Mouse (Mus musculus): ENCODE measurements at regions not wholly inside any gene's neighbourhood (a gene's known extent, or its start where the extent isn't known, plus 50 kb on each side); places are given as distances from the start of the nearest gene placed in this dataset.

DNA sequence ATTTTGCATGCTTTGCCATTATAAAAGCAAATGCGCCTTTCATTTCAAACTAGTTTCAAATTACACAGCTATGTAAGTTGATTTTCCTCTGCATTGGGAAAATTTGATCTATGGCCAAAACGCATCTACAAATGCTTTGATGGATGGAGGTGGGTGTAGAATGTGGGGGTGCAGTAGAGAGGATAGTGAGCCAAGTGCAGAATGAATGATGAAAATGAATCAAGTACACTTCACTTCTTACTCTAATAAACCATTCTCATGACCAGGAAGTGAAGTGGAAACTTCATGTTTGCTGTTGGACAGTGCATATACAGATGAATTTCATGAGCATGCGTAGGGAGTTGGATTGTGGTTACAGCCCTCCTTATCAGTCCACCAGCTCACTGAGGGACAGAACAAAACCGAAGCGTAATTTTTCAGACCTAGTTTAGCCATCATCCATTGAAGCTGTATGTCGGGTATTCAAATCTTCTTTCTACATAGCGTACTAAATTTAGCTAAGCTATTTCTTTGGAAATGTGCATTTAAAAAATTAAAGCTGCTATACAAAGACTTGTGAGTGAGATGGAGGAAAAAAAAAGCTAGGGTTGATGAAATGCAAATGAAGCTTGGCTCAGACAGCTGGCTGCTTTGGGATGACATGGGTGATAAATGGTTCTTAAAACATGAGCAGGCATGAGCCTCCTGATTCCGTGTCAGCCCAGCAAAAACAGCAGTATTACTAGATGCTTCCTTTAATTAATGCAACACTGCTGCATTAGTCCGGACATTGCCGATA, 627.1 kb downstream of the Robo2 start:
- Histone ChIP-seq H3K27me3 (ENCODE audit: control insufficient read depth in 1 of 2, insufficient read depth in 2 of 2, low read length in 2 of 2) (no peaks in the 10 kb centered on the region), H3K9me3 (replicated peaks; ENCODE audit: insufficient read depth, low read length) (no peaks in the 10 kb centered on the region), H3K9ac (ENCODE audit: control insufficient read depth, low read depth, low read length, poor library complexity, severe bottlenecking) (no peak overlapping the region), H3K79me2 (ENCODE audit: control insufficient read depth, insufficient read depth, low read length, poor library complexity) (no peaks in the 10 kb centered on the region), H3K4me1 (ENCODE audit: control insufficient read depth in 1 of 2, insufficient read depth in 2 of 2, low read length in 2 of 2) (no peaks in the 10 kb centered on the region), H3K4me3 (ENCODE audit: control insufficient read depth in 1 of 2, insufficient read depth in 1 of 2, low read depth in 2 of 2, low read length in 2 of 2) (no peak overlapping the region), H3K27ac (ENCODE audit: control insufficient read depth, low read depth, low read length) (no peak overlapping the region), H3K36me3 (ENCODE audit: control insufficient read depth in 1 of 2, insufficient read depth in 2 of 2, low read length in 2 of 2) (no peaks in the 10 kb centered on the region)
- no peak for TF ChIP-seq SMC3 (IDR thresholded peaks at IDR 0.05; ENCODE audit: low read depth, low read length)
- TF ChIP-seq CHD1 (IDR thresholded peaks at IDR 0.05; ENCODE audit: low read depth, low read length): no peak
- no peak for TF ChIP-seq NELFE (IDR thresholded peaks at IDR 0.05; ENCODE audit: low read depth, low read length)
- no peak for TF ChIP-seq TCF12 (IDR thresholded peaks at IDR 0.05; ENCODE audit: low read depth, low read length)
- DNase-seq (ENCODE audit: low read depth, low spot score): no peak

DNA sequence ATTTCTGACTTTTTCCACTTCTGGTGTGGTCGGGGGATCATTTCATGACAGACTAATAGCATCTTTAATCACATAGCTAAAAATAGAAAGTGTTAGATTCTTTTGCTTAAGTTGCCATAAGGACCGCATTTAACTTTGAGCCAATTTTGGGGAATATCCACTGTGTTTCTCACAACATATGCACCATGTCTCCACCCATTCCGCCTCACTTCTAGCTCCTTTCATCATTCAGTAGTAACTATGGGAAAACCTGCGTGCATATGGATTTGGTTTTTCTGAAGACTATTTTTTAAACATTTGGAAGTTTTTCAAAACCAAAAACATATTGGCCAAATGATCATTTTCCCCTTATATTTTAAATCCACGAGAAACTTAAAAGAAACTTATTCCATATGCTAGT, 639.2 kb downstream of the Robo2 start:
- H3K27ac ChIP-seq (ENCODE audit: control insufficient read depth, low read depth, low read length): no peak overlapping the region
- TF ChIP-seq MYC (IDR thresholded peaks at IDR 0.05; ENCODE audit: low read depth, low read length) (no peak), ZMIZ1 (IDR thresholded peaks at IDR 0.05; ENCODE audit: low read depth, low read length) (no peak), KAT2A (conservative IDR thresholded peaks at IDR 0.05; ENCODE audit: low read depth, low read length) (no peak), USF1 (IDR thresholded peaks at IDR 0.05; ENCODE audit: low read depth, low read length) (no peak), CHD2 (IDR thresholded peaks at IDR 0.05; ENCODE audit: low read length) (no peak), HCFC1 (IDR thresholded peaks at IDR 0.05; ENCODE audit: low read depth, low read length) (no peak), MAZ (IDR thresholded peaks at IDR 0.05; ENCODE audit: low read depth, low read length) (no peak), ELF1 (IDR thresholded peaks at IDR 0.05; ENCODE audit: low read depth, low read length) (no peak), E2F4 (IDR thresholded peaks at IDR 0.05; ENCODE audit: borderline replicate concordance, low read depth, low read length) (no peak), UBTF (IDR thresholded peaks at IDR 0.05; ENCODE audit: borderline replicate concordance, insufficient read depth, low read depth, low read length) (no peak), BHLHE40 (IDR thresholded peaks at IDR 0.05; ENCODE audit: borderline replicate concordance, low read depth, low read length) (no peak), JUND (IDR thresholded peaks at IDR 0.05; ENCODE audit: low read depth, low read length) (no peak), TAL1 (IDR thresholded peaks at IDR 0.05; ENCODE audit: low read length) (no peak), MXI1 (IDR thresholded peaks at IDR 0.05; ENCODE audit: low read depth, low read length) (no peak), TBP (IDR thresholded peaks at IDR 0.05; ENCODE audit: low read depth, low read length) (no peak), POLR2A (IDR thresholded peaks at IDR 0.05; ENCODE audit: control insufficient read depth in 1 of 2, insufficient read depth in 1 of 2, low read depth in 1 of 2, low read length in 2 of 2, poor library complexity in 1 of 2) (no peak)
- no peak overlapping the region for H3K9ac ChIP-seq (ENCODE audit: control insufficient read depth, low read depth, low read length, poor library complexity, severe bottlenecking)
- no peaks in the 10 kb centered on the region for H3K4me1 ChIP-seq (ENCODE audit: control insufficient read depth in 1 of 2, insufficient read depth in 2 of 2, low read length in 2 of 2)
- no peaks in the 10 kb centered on the region for H3K9me3 ChIP-seq (replicated peaks; ENCODE audit: insufficient read depth, low read length)
- no peaks in the 10 kb centered on the region for H3K27me3 ChIP-seq (ENCODE audit: control insufficient read depth in 1 of 2, insufficient read depth in 2 of 2, low read length in 2 of 2)
- H3K36me3 ChIP-seq (ENCODE audit: control insufficient read depth in 1 of 2, insufficient read depth in 2 of 2, low read length in 2 of 2): no peaks in the 10 kb centered on the region
- H3K4me3 ChIP-seq (ENCODE audit: control insufficient read depth in 1 of 2, insufficient read depth in 1 of 2, low read depth in 2 of 2, low read length in 2 of 2): no peak overlapping the region
- no peaks in the 10 kb centered on the region for H3K79me2 ChIP-seq (ENCODE audit: control insufficient read depth, insufficient read depth, low read length, poor library complexity)
- DNase-seq (ENCODE audit: low read depth, low spot score): no peak

All from MEL (cell line).